14 mouse cellular contexts compared by ENCODE assay signal in the genomic region with DNA sequence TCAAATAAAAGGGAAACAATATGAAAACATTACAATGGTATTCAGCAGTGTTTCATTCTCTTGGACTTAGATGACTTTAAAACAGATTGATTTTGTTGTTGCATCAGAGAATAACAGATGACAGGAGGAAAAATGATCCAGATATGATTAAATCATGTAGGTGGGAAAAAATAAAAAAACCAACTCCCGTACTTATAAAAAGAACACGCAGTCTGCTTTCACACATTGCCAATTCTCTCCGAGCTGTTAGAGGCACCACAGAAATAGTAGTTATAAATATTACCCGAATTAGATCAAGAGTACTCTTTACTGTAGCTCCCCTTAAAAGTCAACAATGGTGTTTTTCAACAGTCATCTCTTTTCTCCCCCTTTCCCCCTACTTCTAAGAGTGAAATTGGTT.
"Had no signal": no experiment of that assay in that cellular context is flagged by ENCODE, and none has a peak within 500 bp of the region (broad histone marks: within the 10 kb centered on the region; RNA-seq: fewer than 3 reads in every experiment).

No protein-coding gene starts in this region.

- ATAC-seq: intestine, postnatal 0 days; liver, postnatal 0 days; midbrain, embryonic 16.5 days had no signal

- DNase-seq: kidney, adult 8-10 months; kidney, postnatal 25 days; liver; liver, embryonic 13.5 days; liver, postnatal 0 days; right cerebral cortex, postnatal 14 days; thymus, postnatal 14 days had no signal

- H3K4me2 ChIP-seq: limb, embryonic 12.5 days; liver, embryonic 13.5 days; lung, embryonic 15.5 days; midbrain, embryonic 12.5 days; neural tube, embryonic 13.5 days; stomach, embryonic 15.5 days had no signal

- H3K27ac ChIP-seq: limb, embryonic 12.5 days; liver, embryonic 13.5 days; lung, embryonic 15.5 days; midbrain, embryonic 12.5 days; neural tube, embryonic 13.5 days; stomach, embryonic 15.5 days had no signal

- H3K4me1 ChIP-seq: limb, embryonic 12.5 days; liver, embryonic 13.5 days; midbrain, embryonic 12.5 days; stomach, embryonic 15.5 days had no signal

- H3K36me3 ChIP-seq: limb, embryonic 12.5 days; liver, embryonic 13.5 days; lung, embryonic 15.5 days; midbrain, embryonic 12.5 days; neural tube, embryonic 13.5 days; stomach, embryonic 15.5 days had no signal

- H3K4me3 ChIP-seq: limb, embryonic 12.5 days; liver, embryonic 13.5 days; lung, embryonic 15.5 days; midbrain, embryonic 12.5 days; neural tube, embryonic 13.5 days; stomach, embryonic 15.5 days had no signal

- H3K27me3 ChIP-seq: limb, embryonic 12.5 days; liver, embryonic 13.5 days; lung, embryonic 15.5 days; midbrain, embryonic 12.5 days; neural tube, embryonic 13.5 days; stomach, embryonic 15.5 days had no signal

- H3K9ac ChIP-seq: limb, embryonic 12.5 days; liver, embryonic 13.5 days; liver, postnatal 0 days; lung, embryonic 15.5 days; midbrain, embryonic 12.5 days; neural tube, embryonic 13.5 days; stomach, embryonic 15.5 days had no signal

- H3K9me3 ChIP-seq: limb, embryonic 12.5 days; liver, embryonic 13.5 days; lung, embryonic 15.5 days; midbrain, embryonic 12.5 days; neural tube, embryonic 13.5 days; stomach, embryonic 15.5 days had no signal
